Mouse (Mus musculus) granulocyte monocyte progenitor cell, adult 5-6 weeks (primary cell): Measurements from ENCODE around the gene Zfp882. TPM values are rescaled to one million over a fixed set of nuclear protein-coding genes. Genes with fewer than 3 reads are reported as not detected.
A peak's percentile ranks its signal among the peaks of the same experiment; 100 is the strongest.
"Not testable (repeated sequence)": the region's sequence is repeated elsewhere in the genome, so short reads cannot be mapped to it uniquely, and the experiment has no call there.

ENCODE experiments used
- ATAC-seq: replicated peaks from 2 replicates; pipeline ENCODE4 v1.8.0; 2016; ENCODE audit warnings: mild to moderate bottlenecking, moderate TSS enrichment, inconsistent platforms; ENCODE audit not compliant: poor library complexity, severe bottlenecking
- total RNA-seq, 2 experiments: library from RNA; stranded (forward) in 1 of 2; stranded (reverse) in 1 of 2; fragments of 200-712, 200-1000 nt in 1 of 2; fragments of >200 nt in 1 of 2; fragmentation: Nextera tagmentation in 1 of 2; gene quantifications; 2 replicates each; pipeline ENCODE4 v1.2.3; 2014 to 2017

Gene Zfp882
- total RNA-seq (2014; fragmentation: Nextera tagmentation), result 2.5 and 4.3 TPM in 2 replicates
- total RNA-seq (2017), result 6.1 and 6.6 TPM in 2 replicates

DNA sequence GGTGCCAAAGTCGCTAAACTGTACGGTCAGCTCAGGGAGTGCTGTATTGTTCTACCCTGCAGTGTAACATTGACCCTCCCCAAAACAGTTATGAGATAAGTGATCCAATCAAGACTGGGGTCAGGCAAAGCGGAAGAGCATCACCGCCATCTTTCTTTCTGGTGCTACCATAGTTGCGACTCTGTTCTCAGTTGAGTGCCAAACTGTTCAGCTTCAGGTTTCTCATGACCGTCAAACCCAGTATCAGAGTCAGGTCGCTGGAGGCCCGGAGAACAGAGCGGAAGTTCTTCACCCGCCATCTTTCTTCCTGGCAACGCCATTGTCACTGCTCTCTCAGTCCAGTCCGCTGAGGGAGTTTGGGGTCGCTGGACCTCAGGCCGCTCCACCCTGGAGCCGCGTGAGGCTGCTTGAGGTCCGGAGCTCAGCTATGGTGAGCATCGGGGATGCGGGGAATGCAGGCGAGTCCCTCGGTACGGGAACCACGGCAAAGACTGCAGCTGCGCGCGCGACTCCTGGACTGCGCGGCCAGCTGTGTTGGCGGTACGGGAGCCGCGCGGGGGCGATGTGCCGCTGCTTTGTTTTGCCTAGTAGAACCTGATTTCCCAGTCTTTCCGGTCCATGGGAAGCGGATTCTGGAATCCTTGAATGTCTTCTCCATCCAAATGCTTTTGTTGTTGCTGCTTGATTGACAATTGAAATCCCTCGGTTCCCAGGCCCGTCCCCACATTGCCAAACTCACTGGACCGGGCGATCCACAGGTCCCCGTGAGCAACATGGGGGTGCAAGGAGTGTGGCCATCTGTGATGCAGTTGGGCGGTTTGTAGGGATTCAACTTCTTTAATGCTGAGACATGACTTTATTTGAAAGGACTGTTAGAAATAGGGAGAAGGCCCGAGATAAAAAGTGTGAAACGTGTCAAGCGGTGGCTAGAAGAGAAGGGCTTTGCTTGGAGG lies at the start of gene Zfp882, which contains the start of gene Zfp617:
Gene Zfp882, plus strand, starts transcription at position 300 of the 953 bp plus-strand sequence.
Gene Zfp617, plus strand, starts transcription at position 327 of the 953 bp plus-strand sequence.
- peak; percentile 96 for ATAC-seq

GRCm38 (mm10) chr8:71861551-71861950 lies 46.9 kb upstream of the Zfp882 start:
- not testable (repeated sequence) for ATAC-seq

DNA sequence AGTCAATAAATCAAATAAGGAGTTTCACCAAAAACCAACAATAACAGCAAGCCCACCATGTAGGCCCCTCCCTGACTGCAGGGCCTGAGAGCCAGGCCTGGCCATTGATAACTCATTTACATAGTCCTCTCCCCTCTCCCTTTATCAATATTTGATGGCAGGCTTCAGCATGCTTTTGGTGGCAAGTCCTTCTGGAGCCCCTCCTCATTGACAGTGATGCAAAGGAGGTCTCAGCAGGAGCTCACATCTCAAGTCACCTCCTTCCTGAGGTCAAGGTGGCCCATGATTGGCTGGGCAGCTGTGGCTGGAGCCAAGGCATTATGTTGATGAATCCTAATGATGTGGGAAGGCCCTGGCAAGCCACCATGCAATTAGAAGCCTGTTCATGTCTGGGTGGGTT lies 46.4 kb upstream of the Zfp882 start:
- not testable (repeated sequence) for ATAC-seq

GRCm38 (mm10) chr8:71881618-71882274 lies 26.7 kb upstream of the Zfp882 start, which contains the start of gene Zfp709:
Gene Zfp709, plus strand, starts transcription at chr8:71882019.
- peak; percentile 97 for ATAC-seq

DNA sequence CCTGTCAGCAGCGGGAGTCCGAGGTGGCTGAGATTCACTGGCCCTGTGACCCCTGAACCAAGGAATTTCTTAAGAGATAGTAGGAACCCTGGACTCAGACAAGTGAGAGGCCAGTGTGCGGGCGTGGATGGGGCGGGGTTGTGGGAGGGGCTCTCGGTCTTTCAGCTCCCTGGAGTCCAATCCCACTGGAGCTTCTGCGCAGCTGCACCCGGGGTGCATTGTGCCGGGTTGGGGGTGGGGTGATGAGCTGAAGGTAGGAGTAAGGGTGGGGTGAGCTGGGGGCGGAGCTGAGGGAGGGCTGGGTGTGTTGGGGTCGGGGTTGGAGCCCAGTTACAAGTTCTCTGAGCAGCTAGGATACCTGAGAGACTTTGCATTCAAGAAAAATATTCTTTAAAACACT lies 7.7 kb upstream of the Zfp882 start:
- ATAC-seq, result not testable (repeated sequence)

DNA sequence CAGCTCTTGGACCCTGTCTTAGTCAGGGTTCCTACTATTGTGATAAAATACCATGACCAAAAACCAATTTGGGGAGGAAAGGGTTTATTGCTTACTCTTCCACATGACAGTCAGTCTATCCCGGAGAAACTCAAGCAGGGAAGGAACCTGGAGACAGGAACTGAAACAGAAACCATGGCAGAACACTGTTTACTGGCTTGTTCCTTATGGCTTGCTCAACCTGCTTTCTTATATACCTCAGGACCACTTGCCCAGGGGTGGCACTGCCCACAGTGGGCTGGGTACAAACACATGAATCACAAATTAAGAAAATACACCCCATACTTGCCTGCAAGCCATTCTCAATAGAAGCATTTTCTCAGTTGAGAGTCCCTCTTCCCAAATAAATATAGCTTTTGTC lies 5.3 kb upstream of the Zfp882 start:
- ATAC-seq, result peak; percentile 55

GRCm38 (mm10) chr8:71906809-71907208 lies 1.6 kb upstream of the Zfp882 start:
- no peak for ATAC-seq

DNA sequence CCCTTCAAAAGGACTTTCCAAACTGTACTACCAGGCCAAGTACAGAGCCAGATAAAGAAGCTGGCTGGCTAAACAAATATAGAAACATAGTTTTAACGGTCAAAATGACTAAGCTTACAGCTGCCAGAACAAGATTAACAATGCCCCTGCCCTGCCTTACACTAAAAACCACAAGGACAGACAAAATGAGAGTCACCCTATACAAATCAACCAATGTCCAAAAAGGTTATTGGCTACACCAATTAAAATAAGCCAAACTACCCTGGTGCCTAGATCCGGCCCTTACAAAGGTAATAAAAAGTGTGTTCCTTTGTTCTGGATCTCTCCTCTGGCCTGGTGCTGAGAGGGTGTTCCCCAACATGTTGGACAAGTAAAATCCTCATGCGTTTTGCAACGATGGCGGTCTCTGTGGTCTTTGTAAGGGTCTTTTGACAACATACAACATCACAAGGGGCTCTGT lies 580 bp upstream of the Zfp882 start:
- ATAC-seq, result no peak

GRCm38 (mm10) chr8:71912286-71912685 lies 3.9 kb downstream of the Zfp882 start:
- no peak for ATAC-seq

DNA sequence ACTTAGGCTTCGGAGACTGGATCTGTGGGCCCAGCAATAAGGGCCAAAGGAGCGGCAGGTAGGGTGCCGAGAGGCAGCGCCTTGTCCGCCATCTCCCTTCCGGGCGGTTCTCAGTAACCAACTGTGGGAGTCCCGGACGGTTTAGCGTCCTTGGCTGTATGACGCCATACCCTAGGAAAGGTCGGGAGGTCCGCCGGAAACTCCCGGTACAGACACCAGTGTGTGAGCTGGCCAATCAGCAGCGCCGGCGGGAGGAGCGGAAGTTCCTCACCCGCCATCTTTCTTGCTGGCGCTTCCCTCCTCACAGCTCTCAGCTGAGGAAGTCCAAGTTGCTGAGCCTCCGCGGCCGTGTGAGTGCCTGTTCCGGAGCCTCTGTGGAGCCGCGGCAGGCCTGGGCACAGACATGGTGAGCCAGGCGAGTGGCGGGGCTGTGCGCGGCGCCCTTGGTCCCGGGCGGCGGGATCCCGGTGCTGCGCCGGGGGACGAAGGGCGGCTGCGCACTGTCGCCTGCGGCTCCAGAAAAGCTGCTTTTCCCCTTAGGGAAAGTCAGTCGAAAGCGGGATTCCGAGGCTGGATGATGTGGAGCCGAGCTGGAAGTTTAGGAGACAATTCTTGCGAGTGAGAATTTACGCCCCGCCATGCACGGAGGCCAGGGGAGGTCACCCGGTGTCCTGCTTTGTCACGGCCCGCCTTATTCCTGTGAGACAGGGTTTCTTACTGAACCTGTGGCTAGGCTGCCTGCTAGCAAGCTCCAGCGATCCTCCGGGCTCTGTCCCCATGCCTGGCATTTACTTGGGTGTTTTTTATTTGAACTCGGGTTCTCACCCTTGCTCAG lies 14.4 kb downstream of the Zfp882 start:
- ATAC-seq, result peak; percentile 99

- ATAC-seq, result no peak
Measured at GRCm38 (mm10) chr8:71925791-71926190, 17.4 kb downstream of the Zfp882 start.

- no peak for ATAC-seq
Measured at GRCm38 (mm10) chr8:71926551-71926950, 18.1 kb downstream of the Zfp882 start.

GRCm38 (mm10) chr8:71927779-71928178 lies 19.4 kb downstream of the Zfp882 start:
- ATAC-seq, result no peak

DNA sequence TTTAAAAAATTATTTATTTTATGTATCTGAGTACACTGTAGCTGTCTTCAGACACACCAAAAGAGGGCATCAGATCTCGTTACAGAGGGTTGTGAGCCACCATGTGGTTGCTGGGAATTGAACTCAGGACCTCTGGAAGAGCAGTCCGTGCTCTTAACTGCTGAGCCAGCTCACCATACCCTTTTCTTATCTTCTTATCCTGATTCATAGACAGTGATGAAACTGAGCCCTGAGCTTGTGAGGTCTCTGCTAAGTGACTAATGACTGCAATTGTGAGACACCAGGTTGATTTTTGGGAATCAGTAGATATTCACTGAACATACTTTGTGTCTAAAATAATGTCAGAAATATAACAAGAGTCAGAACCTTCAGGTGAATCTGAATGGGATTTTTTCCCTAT lies 29.6 kb downstream of the Zfp882 start:
- ATAC-seq, result not testable (repeated sequence)

- peak; percentile 72 for ATAC-seq
Measured at GRCm38 (mm10) chr8:71940293-71941208, 32.1 kb downstream of the Zfp882 start.

DNA sequence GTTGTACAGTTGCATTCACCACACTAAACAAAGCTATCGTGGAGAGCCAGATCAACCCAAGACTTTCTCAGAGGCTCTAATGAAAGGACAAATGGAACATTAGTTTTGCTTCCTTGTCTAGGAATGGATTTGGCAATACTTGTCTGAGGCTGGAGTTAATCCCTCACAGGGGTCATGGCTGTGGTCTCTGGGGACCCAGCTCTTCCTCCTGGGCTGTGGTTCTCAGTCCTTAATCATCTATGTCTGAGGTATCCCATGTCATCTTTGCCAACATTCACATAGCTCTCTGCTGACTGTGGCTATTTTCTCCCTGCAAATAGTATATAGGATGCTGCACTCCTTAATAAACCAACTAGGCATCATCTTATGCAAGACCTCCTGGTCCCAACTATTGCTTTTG lies 33.4 kb downstream of the Zfp882 start:
- peak; percentile 92 for ATAC-seq

DNA sequence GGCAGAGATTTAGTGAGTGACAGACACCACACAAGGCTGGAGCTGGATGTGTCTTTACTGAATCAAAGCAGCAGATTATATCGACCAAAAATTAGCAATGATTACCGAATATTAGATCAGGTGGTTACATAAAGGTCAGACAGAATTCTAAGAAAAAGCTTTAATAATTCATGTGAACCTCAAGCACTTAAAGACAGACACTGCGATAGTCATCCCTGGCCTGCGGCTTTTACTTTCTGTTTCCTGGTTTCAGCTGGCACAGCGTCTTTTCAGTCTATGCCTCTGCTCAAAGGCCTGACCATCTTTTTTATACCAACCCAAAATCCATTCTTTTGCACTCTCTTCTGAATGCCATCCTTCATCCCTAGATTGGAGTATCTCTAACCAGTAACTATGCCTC lies 40.2 kb downstream of the Zfp882 start:
- ATAC-seq, result no peak

DNA sequence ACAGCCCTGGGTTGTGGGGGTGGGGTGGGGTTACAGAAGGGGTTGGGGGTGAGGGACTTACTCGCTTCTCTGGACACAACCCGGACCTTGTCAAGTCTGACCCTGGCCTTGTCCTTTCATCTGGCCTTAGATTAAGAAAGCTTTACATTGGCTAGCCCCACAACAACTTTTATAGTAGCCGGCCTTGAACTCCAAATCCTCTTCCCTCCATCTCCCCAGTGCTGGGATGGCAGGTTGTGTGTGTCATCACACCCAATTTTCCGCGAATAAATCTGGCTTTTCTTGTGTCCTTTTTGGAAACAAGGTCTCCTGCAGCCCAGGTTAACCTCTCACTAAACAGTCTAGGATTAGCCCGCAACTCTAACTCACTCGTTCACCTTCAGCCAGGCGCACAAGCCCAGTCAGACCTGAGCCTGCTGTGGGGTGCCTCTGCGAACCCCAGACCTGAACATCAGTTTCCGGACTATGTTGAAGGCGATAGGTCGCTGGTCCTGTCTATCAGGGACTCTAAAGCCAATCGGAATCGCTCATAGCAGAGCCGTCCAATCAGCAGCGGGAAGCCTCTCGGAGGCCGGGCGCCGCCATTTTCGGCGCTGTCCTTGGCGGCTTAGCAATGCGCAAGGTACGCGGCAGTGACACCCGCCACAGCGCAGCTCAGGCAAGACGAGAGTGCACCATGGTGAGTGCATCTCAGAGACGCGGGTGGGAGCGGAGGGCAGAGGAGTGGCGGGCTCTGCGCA lies 42.2 kb downstream of the Zfp882 start, which contains the start of gene Zfp961:
Gene Zfp961, plus strand, starts transcription at position 557 of the 740 bp plus-strand sequence.
- peak; percentile 99 for ATAC-seq
